Mouse (Mus musculus): ENCODE measurements at regions not wholly inside any gene's neighbourhood (a gene's known extent, or its start where the extent isn't known, plus 50 kb on each side); places are given as distances from the start of the nearest gene placed in this dataset.
"Not testable (repeated sequence)": the region's sequence is repeated elsewhere in the genome, so short reads cannot be mapped to it uniquely, and the experiment has no call there.

- no peak for TF ChIP-seq POLR2A (IDR thresholded peaks at IDR 0.05; ENCODE audit: extremely low read depth, insufficient read depth, low read length)
- no peak for TF ChIP-seq CTCF (IDR thresholded peaks at IDR 0.05; ENCODE audit: extremely low read depth, insufficient read depth, low read length)
- Histone ChIP-seq H3K27ac (ENCODE audit: insufficient read depth, low read length) (no peak overlapping the region), H3K4me1 (ENCODE audit: control insufficient read depth, insufficient read depth, low read length) (no peaks in the 10 kb centered on the region), H3K4me3 (ENCODE audit: insufficient read depth, low read length) (no peak overlapping the region)
Measured at GRCm38 (mm10) chr14:104410730-104411129, 57.1 kb downstream of the Pou4f1 start.

- H3K4me1 ChIP-seq (ENCODE audit: control insufficient read depth, insufficient read depth, low read length): no peaks in the 10 kb centered on the region
- no peak overlapping the region for H3K27ac ChIP-seq (ENCODE audit: insufficient read depth, low read length)
- H3K4me3 ChIP-seq (ENCODE audit: insufficient read depth, low read length): no peak overlapping the region
- TF ChIP-seq CTCF (IDR thresholded peaks at IDR 0.05; ENCODE audit: extremely low read depth, insufficient read depth, low read length) (no peak), POLR2A (IDR thresholded peaks at IDR 0.05; ENCODE audit: extremely low read depth, insufficient read depth, low read length) (no peak)
Measured at GRCm38 (mm10) chr14:104410292-104410691, 57.5 kb downstream of the Pou4f1 start.

GRCm38 (mm10) chr14:104406062-104406461 is 61.7 kb downstream of the Pou4f1 start:
- no peak for TF ChIP-seq POLR2A (IDR thresholded peaks at IDR 0.05; ENCODE audit: extremely low read depth, insufficient read depth, low read length)
- TF ChIP-seq CTCF (IDR thresholded peaks at IDR 0.05; ENCODE audit: extremely low read depth, insufficient read depth, low read length): no peak
- H3K4me3 ChIP-seq (ENCODE audit: insufficient read depth, low read length): no peak overlapping the region
- H3K27ac ChIP-seq (ENCODE audit: insufficient read depth, low read length): no peak overlapping the region
- no peaks in the 10 kb centered on the region for H3K4me1 ChIP-seq (ENCODE audit: control insufficient read depth, insufficient read depth, low read length)

GRCm38 (mm10) chr14:104389297-104390071 is 78.3 kb downstream of the Pou4f1 start:
- Histone ChIP-seq H3K4me3 (ENCODE audit: insufficient read depth, low read length) (no peak overlapping the region), H3K4me1 (ENCODE audit: control insufficient read depth, insufficient read depth, low read length) (no peaks in the 10 kb centered on the region), H3K27ac (ENCODE audit: insufficient read depth, low read length) (no peak overlapping the region)
- no peak for TF ChIP-seq CTCF (IDR thresholded peaks at IDR 0.05; ENCODE audit: extremely low read depth, insufficient read depth, low read length)
- TF ChIP-seq POLR2A (IDR thresholded peaks at IDR 0.05; ENCODE audit: extremely low read depth, insufficient read depth, low read length): no peak

- TF ChIP-seq CTCF (IDR thresholded peaks at IDR 0.05; ENCODE audit: extremely low read depth, insufficient read depth, low read length): no peak
- no peak for TF ChIP-seq POLR2A (IDR thresholded peaks at IDR 0.05; ENCODE audit: extremely low read depth, insufficient read depth, low read length)
- Histone ChIP-seq H3K4me3 (ENCODE audit: insufficient read depth, low read length) (no peak overlapping the region), H3K27ac (ENCODE audit: insufficient read depth, low read length) (no peak overlapping the region), H3K4me1 (ENCODE audit: control insufficient read depth, insufficient read depth, low read length) (no peaks in the 10 kb centered on the region)
Measured at GRCm38 (mm10) chr14:104388879-104389278, 78.9 kb downstream of the Pou4f1 start.

- Histone ChIP-seq H3K4me1 (ENCODE audit: control insufficient read depth, insufficient read depth, low read length) (no peaks in the 10 kb centered on the region), H3K4me3 (ENCODE audit: insufficient read depth, low read length) (no peak overlapping the region), H3K27ac (ENCODE audit: insufficient read depth, low read length) (no peak overlapping the region)
- TF ChIP-seq POLR2A (IDR thresholded peaks at IDR 0.05; ENCODE audit: extremely low read depth, insufficient read depth, low read length): no peak
- no peak for TF ChIP-seq CTCF (IDR thresholded peaks at IDR 0.05; ENCODE audit: extremely low read depth, insufficient read depth, low read length)
Measured at GRCm38 (mm10) chr14:104380986-104381385, 86.8 kb downstream of the Pou4f1 start.

- Histone ChIP-seq H3K4me1 (ENCODE audit: control insufficient read depth, insufficient read depth, low read length) (no peaks in the 10 kb centered on the region), H3K4me3 (ENCODE audit: insufficient read depth, low read length) (no peak overlapping the region), H3K27ac (ENCODE audit: insufficient read depth, low read length) (no peak overlapping the region)
- TF ChIP-seq POLR2A (IDR thresholded peaks at IDR 0.05; ENCODE audit: extremely low read depth, insufficient read depth, low read length): no peak
- TF ChIP-seq CTCF (IDR thresholded peaks at IDR 0.05; ENCODE audit: extremely low read depth, insufficient read depth, low read length): no peak
Measured at GRCm38 (mm10) chr14:104372776-104373175, 95.0 kb downstream of the Pou4f1 start.

GRCm38 (mm10) chr14:104356636-104357035 is 111.2 kb downstream of the Pou4f1 start:
- H3K4me3 ChIP-seq (ENCODE audit: insufficient read depth, low read length): no peak overlapping the region
- H3K4me1 ChIP-seq (ENCODE audit: control insufficient read depth, insufficient read depth, low read length): no peaks in the 10 kb centered on the region
- no peak overlapping the region for H3K27ac ChIP-seq (ENCODE audit: insufficient read depth, low read length)
- no peak for TF ChIP-seq CTCF (IDR thresholded peaks at IDR 0.05; ENCODE audit: extremely low read depth, insufficient read depth, low read length)
- no peak for TF ChIP-seq POLR2A (IDR thresholded peaks at IDR 0.05; ENCODE audit: extremely low read depth, insufficient read depth, low read length)

- H3K27ac ChIP-seq (ENCODE audit: insufficient read depth, low read length); H3K4me1 ChIP-seq (ENCODE audit: control insufficient read depth, insufficient read depth, low read length); H3K4me3 ChIP-seq (ENCODE audit: insufficient read depth, low read length): not testable (repeated sequence)
Measured at GRCm38 (mm10) chr14:104336783-104337182, 131.0 kb downstream of the Pou4f1 start.

GRCm38 (mm10) chr14:104326089-104326488 is 141.7 kb downstream of the Pou4f1 start:
- TF ChIP-seq CTCF (IDR thresholded peaks at IDR 0.05; ENCODE audit: extremely low read depth, insufficient read depth, low read length) (no peak), POLR2A (IDR thresholded peaks at IDR 0.05; ENCODE audit: extremely low read depth, insufficient read depth, low read length) (no peak)
- H3K4me3 ChIP-seq (ENCODE audit: insufficient read depth, low read length): no peak overlapping the region
- H3K27ac ChIP-seq (ENCODE audit: insufficient read depth, low read length): no peak overlapping the region
- H3K4me1 ChIP-seq (ENCODE audit: control insufficient read depth, insufficient read depth, low read length): no peaks in the 10 kb centered on the region
